9 mouse cellular contexts compared by ENCODE assay signal in the genomic region with DNA sequence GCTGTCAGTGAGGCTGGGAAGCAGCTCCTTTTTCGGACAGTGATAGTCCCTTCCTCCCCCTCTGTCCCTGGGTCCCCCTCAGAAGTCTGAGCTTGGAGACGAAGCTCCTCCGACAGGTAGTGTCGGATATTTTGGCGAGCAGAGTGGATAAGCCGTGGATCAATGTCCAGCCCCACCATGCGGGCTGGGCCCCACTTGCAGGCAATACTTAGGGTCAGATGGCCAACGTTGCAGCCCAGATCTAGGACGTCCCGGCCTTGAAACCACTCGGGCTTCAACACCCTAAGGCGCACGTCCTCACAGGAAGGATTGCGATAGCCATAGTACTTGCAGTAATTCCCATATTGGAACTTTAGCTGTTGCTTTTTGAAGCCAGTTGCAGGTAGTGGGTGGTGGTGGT. TPM values are rescaled to one million over a fixed set of nuclear protein-coding genes. Genes with fewer than 3 reads are reported as not detected.
DNase-seq lines count a peak whose midpoint lies in the region; ATAC-seq and TF ChIP-seq lines count a peak whose summit lies in the region.
"Had no signal": no experiment of that assay in that cellular context is flagged by ENCODE, and none has a peak within 500 bp of the region (broad histone marks: within the 10 kb centered on the region; RNA-seq: fewer than 3 reads in every experiment).

No protein-coding gene starts in this region.

- in situ Hi-C loops in ES-E14 (cut with MboI; ENCODE audit: low sequenced_read_pairs in 2 of 2, unreplicated experiment in 2 of 2), result loop anchor here in 1 of 2 experiments (10.0 kb wide), 1 partner anchor 380 kb away; a partner anchor contains a TSS

- intact Hi-C loops in heart, postnatal 10 days (cut with DNase I), result loop anchor here (10.0 kb wide), 1 partner anchor 380 kb away; a partner anchor contains a TSS

- H3K4me1 ChIP-seq in heart, embryonic 12.5 days (replicated peaks), result peaks cover 50% of the 10 kb centered on the region
- peaks cover 2 to 25% of the 10 kb centered on the region in 2 experiments for H3K4me1 ChIP-seq in ES-E14 (ENCODE audit: control insufficient read depth in 2 of 2, insufficient read depth in 2 of 2, low read length in 2 of 2, poor library complexity in 1 of 2)
- peaks cover 32% of the 10 kb centered on the region for H3K4me1 ChIP-seq in forebrain, embryonic 11.5 days (replicated peaks; ENCODE audit: control insufficient read depth, insufficient read depth, low read length)
- peaks cover 67% of the 10 kb centered on the region for H3K4me1 ChIP-seq in liver, embryonic 12.5 days

- peak overlapping the region; percentile 80 for H3K4me3 ChIP-seq in heart, embryonic 12.5 days
- peak overlapping the region; percentile 3 to 73; a peak in 3 of 4 replicates for H3K4me3 ChIP-seq in ES-E14 (ENCODE audit: insufficient read depth in 1 of 2, low read depth in 1 of 2, low read length in 2 of 2, poor library complexity in 1 of 2, severe bottlenecking in 1 of 2)
- peak overlapping the region; percentile 85 for H3K4me3 ChIP-seq in forebrain, embryonic 11.5 days (ENCODE audit: low read depth, low read length)
- H3K4me3 ChIP-seq in liver, embryonic 12.5 days, result peak overlapping the region; percentile 76

- ATAC-seq in heart, embryonic 12.5 days (ENCODE audit: insufficient number of reproducible peaks, low FRiP score), result no peak
- no peak for ATAC-seq in forebrain, embryonic 11.5 days (replicated peaks; ENCODE audit: low FRiP score)
- ATAC-seq in liver, embryonic 12.5 days, result no peak
- no peak for ATAC-seq in activated CD4-positive, CD25-positive, alpha-beta regulatory T cell, adult 4 months
- ATAC-seq: Patski had no signal

- peak overlapping the region; percentile 93 for H3K4me2 ChIP-seq in heart, embryonic 12.5 days
- peak overlapping the region; percentile 90 for H3K4me2 ChIP-seq in forebrain, embryonic 11.5 days (ENCODE audit: low read depth, low read length, severe bottlenecking)
- peak overlapping the region; percentile 98 for H3K4me2 ChIP-seq in liver, embryonic 12.5 days

- H3K9ac ChIP-seq in heart, embryonic 12.5 days, result peak overlapping the region; percentile 97
- peak overlapping the region; percentile 95; the same call in 1 of the 2 replicates for H3K9ac ChIP-seq in ES-E14 (ENCODE audit: insufficient read depth, low read depth, low read length, poor library complexity, severe bottlenecking)
- H3K9ac ChIP-seq in forebrain, embryonic 11.5 days (ENCODE audit: low read length), result peak overlapping the region; percentile 92
- H3K9ac ChIP-seq in liver, embryonic 12.5 days, result peak overlapping the region; percentile 91

- H3K27ac ChIP-seq in heart, embryonic 12.5 days (ENCODE audit: poor library complexity, severe bottlenecking), result peak overlapping the region; percentile 99; the same call in 1 of the 2 replicates
- H3K27ac ChIP-seq in ES-E14 (ENCODE audit: insufficient read depth, low read depth, low read length, poor library complexity, severe bottlenecking), result no peak overlapping the region
- H3K27ac ChIP-seq in forebrain, embryonic 11.5 days (ENCODE audit: low read depth, low read length), result no peak overlapping the region
- H3K27ac ChIP-seq in liver, embryonic 12.5 days, result peak overlapping the region; percentile 99

- no peak for DNase-seq in heart, postnatal 10 days
- no peak for DNase-seq in ES-E14 (ENCODE audit: low read depth, low spot score)
- DNase-seq in forebrain, embryonic 11.5 days (ENCODE audit: low spot score), result no peak
- no peak for DNase-seq in urinary bladder, postnatal 14 days (ENCODE audit: low spot score)
- no peak for DNase-seq in layer of hippocampus, postnatal 25 days (ENCODE audit: extremely low spot score in 1 of 2, low spot score in 1 of 2)

- peaks cover 50% of the 10 kb centered on the region for H3K36me3 ChIP-seq in heart, embryonic 12.5 days
- H3K36me3 ChIP-seq in ES-E14 (ENCODE audit: control insufficient read depth, insufficient read depth, low read length, poor library complexity, severe bottlenecking), result peaks cover 46% of the 10 kb centered on the region
- H3K36me3 ChIP-seq in forebrain, embryonic 11.5 days (ENCODE audit: control insufficient read depth, insufficient read depth, low read length), result peaks cover 23% of the 10 kb centered on the region
- H3K36me3 ChIP-seq in liver, embryonic 12.5 days, result peaks cover 52% of the 10 kb centered on the region

- H3K27me3 ChIP-seq in heart, embryonic 12.5 days (replicated peaks), result peaks cover 3% of the 10 kb centered on the region
- no peaks in the 10 kb centered on the region; the same call in 1 of the 2 replicates for H3K27me3 ChIP-seq in forebrain, embryonic 11.5 days (ENCODE audit: control insufficient read depth, insufficient read depth, low read length)
- H3K27me3 ChIP-seq in liver, embryonic 12.5 days (replicated peaks), result peaks cover 4% of the 10 kb centered on the region; the same call in 1 of the 2 replicates
- H3K27me3 ChIP-seq: Patski had no signal

- 82% methylated on average over 14 of the region's 14 CpGs for WGBS in heart, embryonic 12.5 days
- WGBS in forebrain, embryonic 11.5 days, result 87% methylated on average over 14 of the region's 14 CpGs
- WGBS in liver, embryonic 12.5 days (ENCODE audit: insufficient replicate concordance), result 71% methylated on average over 14 of the region's 14 CpGs

- H3K9me3 ChIP-seq in heart, embryonic 12.5 days (replicated peaks), result no peaks in the 10 kb centered on the region
- H3K9me3 ChIP-seq in ES-E14 (ENCODE audit: control insufficient read depth, insufficient read depth, low read depth, low read length), result no peaks in the 10 kb centered on the region
- no peaks in the 10 kb centered on the region for H3K9me3 ChIP-seq in forebrain, embryonic 11.5 days (ENCODE audit: control insufficient read depth, low read length)
- no peaks in the 10 kb centered on the region for H3K9me3 ChIP-seq in liver, embryonic 12.5 days (replicated peaks)

TF ChIP-seq in ES-E14, 5 proteins besides CTCF, POLR2A, EP300 and RAD21:
- TF ChIP-seq CHD2 (IDR thresholded peaks at IDR 0.05; ENCODE audit: low read depth, low read length), result no peak
- TF ChIP-seq ZC3H11A (IDR thresholded peaks at IDR 0.05; ENCODE audit: borderline replicate concordance, low read depth, low read length), result no peak
- TF ChIP-seq ZNF384 (IDR thresholded peaks at IDR 0.05; ENCODE audit: low read depth, low read length), result no peak
TF ChIP-seq in ES-E14: peak in this region for 0.

RNA-seq across cellular contexts. Expression of a gene that starts 2.9 kb away (rescaled TPM):
- polyA plus RNA-seq in heart, embryonic 12.5 days (2016; fragmentation: Nextera tagmentation; extraction: Ambion mirVana), result 8.8 and 11.0 TPM in 2 replicates
- 10 to 100 TPM; 26.2 to 41.3 TPM for total RNA-seq in heart, postnatal 10 days (2021)
- 42.3 and 43.0 TPM in 2 replicates for total RNA-seq in ES-E14 (2012; rRNA removed)
- polyA plus RNA-seq in forebrain, embryonic 11.5 days (2014; fragmentation: Nextera tagmentation; extraction: Ambion mirVana), result 11.9 and 12.4 TPM in 2 replicates
- 9.0 and 9.2 TPM in 2 replicates for polyA plus RNA-seq in liver, embryonic 12.5 days (2016; fragmentation: Nextera tagmentation; extraction: Ambion mirVana)
- 10 to 100 TPM; 40.1 to 42.8 TPM for total RNA-seq in layer of hippocampus, postnatal 25 days (2021)
- polyA plus RNA-seq in activated CD4-positive, CD25-positive, alpha-beta regulatory T cell, adult 4 months (2017; shearing (Covaris generic)), result 10 to 100 TPM; 22.4 to 26.9 TPM

RNA-seq across cellular contexts. Expression of a gene that starts 3.1 kb away (rescaled TPM):
- polyA plus RNA-seq in heart, embryonic 12.5 days (2016; fragmentation: Nextera tagmentation; extraction: Ambion mirVana), result 10.9 and 11.4 TPM in 2 replicates
- 1 to 10 TPM; 2.8 to 3.1 TPM for total RNA-seq in heart, postnatal 10 days (2021)
- 24.5 and 33.0 TPM in 2 replicates for total RNA-seq in ES-E14 (2012; rRNA removed)
- polyA plus RNA-seq in forebrain, embryonic 11.5 days (2014; fragmentation: Nextera tagmentation; extraction: Ambion mirVana), result 18.1 and 21.2 TPM in 2 replicates
- polyA plus RNA-seq in liver, embryonic 12.5 days (2016; fragmentation: Nextera tagmentation; extraction: Ambion mirVana), result 6.9 and 7.5 TPM in 2 replicates
- 1 to 10 TPM; 6.1 to 6.2 TPM for total RNA-seq in layer of hippocampus, postnatal 25 days (2021)
- 10 to 100 TPM in 1 of 2 experiments, 1 to 10 TPM in 1; 5.9 to 10.9 TPM for polyA plus RNA-seq in activated CD4-positive, CD25-positive, alpha-beta regulatory T cell, adult 4 months (2017; shearing (Covaris generic))

RNA-seq across cellular contexts. Expression of a gene that starts 5.9 kb away (rescaled TPM):
- 28.0 and 31.8 TPM in 2 replicates for polyA plus RNA-seq in heart, embryonic 12.5 days (2016; fragmentation: Nextera tagmentation; extraction: Ambion mirVana)
- 10 to 100 TPM; 13.4 to 17.4 TPM for total RNA-seq in heart, postnatal 10 days (2021)
- total RNA-seq in ES-E14 (2012; rRNA removed), result 27.6 and 34.5 TPM in 2 replicates
- polyA plus RNA-seq in forebrain, embryonic 11.5 days (2014; fragmentation: Nextera tagmentation; extraction: Ambion mirVana), result 72.8 and 77.9 TPM in 2 replicates
- polyA plus RNA-seq in liver, embryonic 12.5 days (2016; fragmentation: Nextera tagmentation; extraction: Ambion mirVana), result 38.6 and 39.2 TPM in 2 replicates
- total RNA-seq in layer of hippocampus, postnatal 25 days (2021), result 10 to 100 TPM; 24.7 to 26.2 TPM
- 1 to 10 TPM; 7.2 to 8.8 TPM for polyA plus RNA-seq in activated CD4-positive, CD25-positive, alpha-beta regulatory T cell, adult 4 months (2017; shearing (Covaris generic))

RNA-seq across cellular contexts. Expression of a gene that starts 39.0 kb away (rescaled TPM):
- 144 and 154 TPM in 2 replicates for polyA plus RNA-seq in heart, embryonic 12.5 days (2016; fragmentation: Nextera tagmentation; extraction: Ambion mirVana)
- total RNA-seq in heart, postnatal 10 days (2021), result 100 to 1,000 TPM; 279 to 287 TPM
- total RNA-seq in ES-E14 (2012; rRNA removed), result 15.9 and 21.6 TPM in 2 replicates
- polyA plus RNA-seq in forebrain, embryonic 11.5 days (2014; fragmentation: Nextera tagmentation; extraction: Ambion mirVana), result 81.1 and 83.5 TPM in 2 replicates
- 96.0 and 99.2 TPM in 2 replicates for polyA plus RNA-seq in liver, embryonic 12.5 days (2016; fragmentation: Nextera tagmentation; extraction: Ambion mirVana)
- total RNA-seq in layer of hippocampus, postnatal 25 days (2021), result 100 to 1,000 TPM; 203 to 214 TPM
- polyA plus RNA-seq in activated CD4-positive, CD25-positive, alpha-beta regulatory T cell, adult 4 months (2017; shearing (Covaris generic)), result 10 to 100 TPM; 62.9 to 82.3 TPM

RNA-seq across cellular contexts. Expression of a gene that starts 43.1 kb away (rescaled TPM):
- polyA plus RNA-seq in heart, embryonic 12.5 days (2016; fragmentation: Nextera tagmentation; extraction: Ambion mirVana), result 1.2 and 1.7 TPM in 2 replicates
- 1 to 10 TPM; 1.6 to 1.7 TPM for total RNA-seq in heart, postnatal 10 days (2021)
- 5.9 and 7.4 TPM in 2 replicates for total RNA-seq in ES-E14 (2012; rRNA removed)
- polyA plus RNA-seq in forebrain, embryonic 11.5 days (2014; fragmentation: Nextera tagmentation; extraction: Ambion mirVana), result 3.8 and 4.4 TPM in 2 replicates
- polyA plus RNA-seq in liver, embryonic 12.5 days (2016; fragmentation: Nextera tagmentation; extraction: Ambion mirVana), result 0.33 and 0.38 TPM in 2 replicates
- total RNA-seq in layer of hippocampus, postnatal 25 days (2021), result 10 to 100 TPM; 63.9 to 65.5 TPM
- polyA plus RNA-seq in activated CD4-positive, CD25-positive, alpha-beta regulatory T cell, adult 4 months (2017; shearing (Covaris generic)), result under 1 TPM in 1 of 2 experiments, not detected in 1; 0.19 TPM

Comparison
In these comparisons a context has a peak if more than half of its experiments do, and no peak if none do; other contexts are left out.
1. H3K27ac ChIP-seq: peak in heart, embryonic 12.5 days (single experiment) and liver, embryonic 12.5 days (single experiment); none in ES-E14 (single experiment) and forebrain, embryonic 11.5 days (single experiment).
2. Peak in every context shown above with its lines, with median percentiles within 50 percentile points of each other: H3K4me2 ChIP-seq, H3K4me3 ChIP-seq and H3K9ac ChIP-seq.